Mouse (Mus musculus): ENCODE measurements at regions not wholly inside any gene's neighbourhood (a gene's known extent, or its start where the extent isn't known, plus 50 kb on each side); places are given as distances from the start of the nearest gene placed in this dataset.
A peak's percentile ranks its signal among the peaks of the same experiment; 100 is the strongest.

DNA sequence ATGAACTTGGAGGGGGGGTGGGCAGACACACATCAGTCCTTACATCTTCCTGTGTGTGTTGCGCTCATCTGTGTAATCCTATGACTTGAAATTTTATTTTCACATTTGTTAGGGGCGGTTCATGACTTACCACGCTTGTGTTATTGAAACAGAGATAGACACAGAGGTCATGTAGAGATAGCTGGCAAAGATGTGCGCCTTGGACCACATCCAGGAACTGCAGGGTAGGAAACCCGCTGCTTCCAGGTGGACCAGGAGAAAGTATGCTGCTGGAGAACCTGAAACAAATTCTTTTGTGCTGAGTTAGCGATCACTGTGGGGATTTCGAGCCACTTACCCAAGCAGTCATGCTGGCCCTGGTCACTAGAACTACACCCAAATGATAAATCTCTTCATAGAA is 89.1 kb downstream of the Kcnj2 start:
- H3K4me2 ChIP-seq (replicated peaks) = no peak overlapping the region
- no peak overlapping the region for H3K4me3 ChIP-seq
- H3K27me3 ChIP-seq = no peaks in the 10 kb centered on the region
- H3K9me3 ChIP-seq = no peaks in the 10 kb centered on the region
- ATAC-seq (ENCODE audit: low FRiP score, low read depth) = no peak
- no peak overlapping the region for H3K27ac ChIP-seq (replicated peaks)
- WGBS = 96% methylated on average over 7 of the region's 7 CpGs
- no peaks in the 10 kb centered on the region for H3K4me1 ChIP-seq
- H3K9ac ChIP-seq (replicated peaks) = no peak overlapping the region
- H3K36me3 ChIP-seq = no peaks in the 10 kb centered on the region

DNA sequence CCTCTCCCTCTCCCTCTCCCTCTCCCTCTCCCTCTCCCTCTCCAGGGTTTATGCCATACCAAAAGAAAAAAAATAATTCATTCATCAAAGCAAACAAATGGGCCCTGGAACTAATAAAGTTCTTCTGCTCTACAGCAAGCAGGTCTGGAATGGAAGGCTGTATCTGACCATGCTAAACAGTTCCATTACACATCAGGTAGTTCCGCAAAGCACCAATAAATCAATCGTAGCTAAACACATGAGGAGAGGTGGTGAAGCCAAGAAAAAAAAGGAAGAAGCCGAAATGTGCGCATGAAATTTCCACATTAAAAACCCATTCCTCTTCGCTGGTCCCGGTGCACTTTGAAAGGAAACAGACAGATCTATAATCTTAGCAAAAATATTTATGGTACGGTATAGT is 89.8 kb downstream of the Kcnj2 start:
- no peaks in the 10 kb centered on the region for H3K27me3 ChIP-seq
- H3K36me3 ChIP-seq = no peaks in the 10 kb centered on the region
- H3K9me3 ChIP-seq = no peaks in the 10 kb centered on the region
- H3K4me1 ChIP-seq = no peaks in the 10 kb centered on the region
- no peak overlapping the region for H3K4me3 ChIP-seq
- H3K4me2 ChIP-seq (replicated peaks) = no peak overlapping the region
- WGBS = 92% methylated on average over 7 of the region's 7 CpGs
- no peak for ATAC-seq (ENCODE audit: low FRiP score, low read depth)
- H3K9ac ChIP-seq (replicated peaks) = no peak overlapping the region
- H3K27ac ChIP-seq (replicated peaks) = no peak overlapping the region

DNA sequence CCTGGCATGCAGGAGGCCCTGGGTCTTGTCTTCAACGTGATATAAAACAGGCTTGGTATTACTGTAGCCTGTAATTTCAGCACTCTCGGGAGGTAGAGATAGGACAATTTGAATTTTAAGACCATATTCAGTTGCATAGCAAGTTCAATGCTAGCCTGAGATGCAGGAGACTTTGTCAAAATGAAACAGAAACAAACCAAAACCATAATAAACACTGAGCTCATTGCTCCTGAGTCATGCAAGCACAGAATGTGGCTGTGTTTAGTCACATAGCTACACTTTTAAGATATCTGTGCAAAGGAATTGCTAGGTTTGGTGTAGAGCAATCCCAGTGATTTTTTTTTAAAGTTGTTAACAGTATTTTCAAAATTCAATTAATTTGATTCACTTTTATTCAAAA is 93.3 kb downstream of the Kcnj2 start:
- Histone ChIP-seq H3K9ac (replicated peaks) (no peak overlapping the region), H3K4me1 (no peaks in the 10 kb centered on the region), H3K9me3 (no peaks in the 10 kb centered on the region), H3K4me3 (no peak overlapping the region), H3K27ac (replicated peaks) (no peak overlapping the region), H3K4me2 (replicated peaks) (no peak overlapping the region), H3K27me3 (no peaks in the 10 kb centered on the region), H3K36me3 (no peaks in the 10 kb centered on the region)
- WGBS = 85% methylated on average over 2 of the region's 2 CpGs
- no peak for ATAC-seq (ENCODE audit: low FRiP score, low read depth)

DNA sequence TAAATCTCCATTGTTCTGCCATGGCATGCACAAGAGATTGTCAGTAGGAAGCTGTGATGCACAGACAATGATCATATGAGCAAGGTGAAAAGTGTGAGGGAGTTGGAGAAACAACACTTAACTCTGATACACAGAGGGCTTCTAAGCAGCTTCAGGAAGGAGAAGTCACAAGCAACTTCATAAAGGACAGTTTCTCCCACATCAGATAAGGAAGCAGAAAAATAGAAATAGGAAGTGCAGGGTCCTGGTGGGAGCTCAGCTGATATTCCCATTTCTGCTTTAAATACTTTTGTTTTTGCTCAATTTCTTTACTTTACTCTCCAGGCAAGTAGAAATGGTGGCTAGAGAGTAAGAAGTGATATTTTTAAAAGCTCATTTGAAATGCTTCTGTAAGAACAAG is 98.9 kb downstream of the Kcnj2 start:
- no peak overlapping the region for H3K9ac ChIP-seq (replicated peaks)
- H3K27me3 ChIP-seq = no peaks in the 10 kb centered on the region
- no peaks in the 10 kb centered on the region for H3K36me3 ChIP-seq
- H3K9me3 ChIP-seq = no peaks in the 10 kb centered on the region
- no peak overlapping the region for H3K27ac ChIP-seq (replicated peaks)
- ATAC-seq (ENCODE audit: low FRiP score, low read depth) = no peak
- H3K4me1 ChIP-seq = no peaks in the 10 kb centered on the region
- H3K4me2 ChIP-seq (replicated peaks) = no peak overlapping the region
- H3K4me3 ChIP-seq = no peak overlapping the region

DNA sequence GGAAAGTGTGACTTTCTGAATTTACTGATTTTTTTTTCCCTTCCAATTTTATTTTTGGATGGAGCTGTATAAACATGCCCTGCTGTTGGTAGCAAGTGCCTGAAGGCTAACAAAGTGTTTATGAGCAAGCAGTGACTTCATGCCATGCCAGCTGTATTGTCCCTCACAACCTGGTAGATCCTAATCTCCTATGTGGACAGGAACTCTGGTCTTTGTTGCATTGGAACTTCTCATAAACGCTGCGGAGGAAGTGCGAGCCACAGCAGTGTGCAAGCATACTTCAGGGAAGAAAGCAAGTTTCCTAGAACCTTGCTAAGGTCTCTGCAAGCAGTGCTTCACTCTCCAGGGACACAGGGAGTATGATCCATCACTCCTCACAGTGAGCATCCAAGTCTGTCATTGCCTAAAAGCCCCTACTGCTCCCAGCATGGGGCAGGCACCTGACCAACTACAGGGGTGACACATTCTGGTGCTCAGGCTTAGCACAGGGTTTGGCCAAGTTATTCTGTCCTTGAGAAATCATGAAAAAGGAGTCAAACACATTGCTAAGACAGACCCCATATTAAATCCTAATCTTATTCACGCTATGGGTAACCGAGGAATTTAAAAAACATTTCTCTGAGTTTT is 104.3 kb downstream of the Kcnj2 start:
- Histone ChIP-seq H3K4me2 (replicated peaks) (no peak overlapping the region), H3K27ac (replicated peaks) (no peak overlapping the region), H3K9me3 (no peaks in the 10 kb centered on the region), H3K36me3 (no peaks in the 10 kb centered on the region), H3K9ac (replicated peaks) (no peak overlapping the region), H3K27me3 (no peaks in the 10 kb centered on the region), H3K4me1 (no peaks in the 10 kb centered on the region), H3K4me3 (no peak overlapping the region)
- ATAC-seq (ENCODE audit: low FRiP score, low read depth) = no peak
- WGBS = 89% methylated on average over 5 of the region's 5 CpGs

DNA sequence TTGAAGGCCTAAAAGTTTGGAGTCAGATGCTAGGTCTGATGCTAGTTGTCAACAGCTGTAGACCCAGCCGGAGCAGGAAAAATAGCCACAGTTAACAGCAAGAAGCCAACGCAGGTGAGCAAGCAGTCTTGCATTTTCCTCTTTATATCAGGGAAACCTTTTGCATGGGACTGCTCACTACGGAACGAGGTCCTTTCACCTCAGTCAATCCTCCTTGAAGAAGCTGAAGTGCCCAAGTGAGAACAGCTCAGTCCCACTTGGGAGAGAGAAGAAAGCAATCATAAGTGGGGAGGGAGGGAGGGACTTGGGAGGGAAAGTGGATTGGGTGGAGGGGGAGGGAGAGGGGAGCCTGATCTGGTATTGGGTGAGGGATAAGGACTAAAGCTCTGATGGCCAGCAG is 107.6 kb downstream of the Kcnj2 start:
- Histone ChIP-seq H3K27ac (replicated peaks) (no peak overlapping the region), H3K9me3 (no peaks in the 10 kb centered on the region), H3K27me3 (no peaks in the 10 kb centered on the region), H3K4me2 (replicated peaks) (no peak overlapping the region), H3K4me3 (no peak overlapping the region), H3K9ac (replicated peaks) (no peak overlapping the region), H3K36me3 (no peaks in the 10 kb centered on the region), H3K4me1 (no peaks in the 10 kb centered on the region)
- ATAC-seq (ENCODE audit: low FRiP score, low read depth) = no peak
- 91% methylated on average over 4 of the region's 4 CpGs for WGBS

DNA sequence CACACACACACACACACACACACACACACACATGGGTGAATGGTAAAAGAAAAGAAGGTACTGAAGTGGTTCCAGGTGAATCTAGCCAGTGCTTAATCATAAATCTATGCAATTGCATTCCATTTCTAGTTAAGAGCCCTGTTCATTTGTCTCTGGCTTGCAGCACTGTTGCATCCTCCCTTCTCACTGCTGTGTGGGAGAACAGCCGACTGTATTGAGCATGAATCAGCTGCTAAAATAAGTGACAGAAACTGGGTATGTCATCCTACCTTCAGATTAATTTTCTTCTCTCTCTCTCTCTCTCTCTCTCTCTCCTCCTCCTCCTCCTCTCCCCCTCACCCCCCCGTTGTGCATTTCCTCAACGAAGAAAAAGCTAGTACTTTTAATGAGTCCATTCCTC is 109.6 kb downstream of the Kcnj2 start:
- 79% methylated on average over 3 of the region's 3 CpGs for WGBS

DNA sequence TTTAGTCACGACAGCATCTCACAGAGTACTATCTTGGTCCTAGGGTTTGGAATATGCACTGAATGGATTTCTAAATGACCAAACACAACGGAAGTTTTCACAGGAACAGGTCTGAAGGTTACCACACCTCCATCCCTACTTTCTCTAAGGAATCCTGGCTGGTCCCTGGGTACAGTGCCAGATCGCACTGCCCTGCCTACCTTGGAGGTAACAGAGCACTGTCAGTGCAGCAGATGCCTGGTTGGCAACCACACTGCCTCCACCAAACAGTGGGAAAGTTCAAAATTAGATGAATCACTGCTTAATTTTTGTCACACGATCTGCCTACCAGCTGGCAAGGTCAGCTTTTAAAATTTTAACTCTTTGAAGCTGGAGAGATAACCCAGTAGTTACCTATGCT is 111.6 kb downstream of the Kcnj2 start:
- no peaks in the 10 kb centered on the region for H3K36me3 ChIP-seq
- no peaks in the 10 kb centered on the region for H3K27me3 ChIP-seq
- H3K27ac ChIP-seq (replicated peaks) = no peak overlapping the region
- H3K9ac ChIP-seq (replicated peaks) = no peak overlapping the region
- H3K9me3 ChIP-seq = no peaks in the 10 kb centered on the region
- ATAC-seq (ENCODE audit: low FRiP score, low read depth) = no peak
- H3K4me3 ChIP-seq = no peak overlapping the region
- WGBS = 83% methylated on average over 4 of the region's 4 CpGs
- H3K4me1 ChIP-seq = no peaks in the 10 kb centered on the region
- H3K4me2 ChIP-seq (replicated peaks) = no peak overlapping the region

More for the DNA sequence above, 109.6 kb downstream of the Kcnj2 start:
- Histone ChIP-seq H3K4me3 (no peak overlapping the region), H3K9ac (replicated peaks) (no peak overlapping the region), H3K27ac (replicated peaks) (no peak overlapping the region), H3K27me3 (no peaks in the 10 kb centered on the region), H3K4me1 (no peaks in the 10 kb centered on the region), H3K9me3 (no peaks in the 10 kb centered on the region), H3K36me3 (no peaks in the 10 kb centered on the region), H3K4me2 (replicated peaks) (no peak overlapping the region)
- no peak for ATAC-seq (ENCODE audit: low FRiP score, low read depth)

DNA sequence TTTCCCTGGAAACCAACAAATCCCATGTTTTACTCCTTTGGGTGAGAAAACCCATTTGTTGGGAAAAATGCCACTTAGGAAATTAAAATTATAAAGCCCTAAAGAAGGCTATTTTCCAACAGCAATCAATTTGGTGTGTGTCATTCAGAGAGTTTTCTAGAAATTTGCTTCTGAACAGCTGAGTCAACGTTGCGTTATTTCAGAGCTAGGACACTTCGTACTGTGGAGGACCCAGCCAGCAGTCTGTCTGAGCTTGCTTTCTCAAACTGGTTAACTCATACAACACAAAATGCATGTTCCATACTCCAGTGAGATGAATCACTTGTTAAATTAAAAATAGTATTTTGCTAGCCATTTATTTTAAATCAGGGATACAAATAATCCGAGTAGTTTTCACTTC is 131.5 kb downstream of the Kcnj2 start:
- H3K27me3 ChIP-seq = no peaks in the 10 kb centered on the region
- H3K27ac ChIP-seq (replicated peaks) = no peak overlapping the region
- no peaks in the 10 kb centered on the region for H3K4me1 ChIP-seq
- H3K9me3 ChIP-seq = no peaks in the 10 kb centered on the region
- ATAC-seq (ENCODE audit: low FRiP score, low read depth) = no peak
- 83% methylated on average over 4 of the region's 4 CpGs for WGBS
- H3K36me3 ChIP-seq = no peaks in the 10 kb centered on the region
- H3K4me2 ChIP-seq (replicated peaks) = no peak overlapping the region
- H3K9ac ChIP-seq (replicated peaks) = no peak overlapping the region
- H3K4me3 ChIP-seq = no peak overlapping the region

DNA sequence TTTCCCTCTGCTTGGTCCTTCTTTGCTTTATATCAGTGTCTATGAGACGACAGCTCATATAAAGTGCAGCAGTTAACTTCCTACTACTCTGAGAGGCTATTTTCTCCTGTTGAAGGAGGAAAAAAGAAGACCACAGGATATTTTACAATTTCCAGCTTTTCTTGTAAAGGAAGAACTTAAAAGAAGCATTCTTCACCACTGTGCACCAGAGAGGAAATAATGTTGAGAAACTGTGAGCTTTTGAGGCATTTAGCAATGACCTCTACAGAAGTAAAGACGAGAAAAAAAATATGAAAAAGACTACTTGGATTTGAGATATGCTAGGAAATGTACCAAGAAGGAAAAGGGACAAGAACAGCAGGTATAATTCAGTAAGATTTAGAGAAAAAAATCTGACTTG is 134.5 kb downstream of the Kcnj2 start:
- Histone ChIP-seq H3K9me3 (no peaks in the 10 kb centered on the region), H3K27ac (replicated peaks) (no peak overlapping the region), H3K4me2 (replicated peaks) (no peak overlapping the region), H3K36me3 (no peaks in the 10 kb centered on the region), H3K4me3 (no peak overlapping the region), H3K9ac (replicated peaks) (no peak overlapping the region), H3K4me1 (no peaks in the 10 kb centered on the region), H3K27me3 (no peaks in the 10 kb centered on the region)
- ATAC-seq (ENCODE audit: low FRiP score, low read depth) = no peak
- WGBS = 75% methylated on average over 2 of the region's 2 CpGs

DNA sequence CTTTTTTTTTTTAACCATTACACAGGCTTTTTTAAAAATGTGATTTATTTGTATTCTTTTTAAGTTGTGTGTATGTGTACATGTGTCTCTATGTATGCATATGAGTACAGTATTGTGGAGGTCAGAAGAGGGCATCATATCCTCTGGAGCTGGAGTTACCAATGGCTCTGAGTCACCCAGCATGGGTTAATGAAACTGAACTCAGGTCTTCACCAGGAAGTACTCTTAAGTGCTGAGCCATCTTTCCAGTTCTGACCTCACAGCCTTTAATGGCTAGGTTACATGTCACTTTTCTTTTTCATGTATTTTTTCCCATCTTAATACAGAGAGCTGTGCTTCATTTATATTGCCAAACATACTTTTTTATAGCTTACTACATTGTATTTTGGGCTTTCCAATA is 136.8 kb downstream of the Kcnj2 start:
- H3K9ac ChIP-seq (replicated peaks) = no peak overlapping the region
- no peak overlapping the region for H3K4me3 ChIP-seq
- H3K9me3 ChIP-seq = no peaks in the 10 kb centered on the region
- no peaks in the 10 kb centered on the region for H3K4me1 ChIP-seq
- H3K4me2 ChIP-seq (replicated peaks) = no peak overlapping the region
- no peak for ATAC-seq (ENCODE audit: low FRiP score, low read depth)
- no peaks in the 10 kb centered on the region for H3K36me3 ChIP-seq
- no peak overlapping the region for H3K27ac ChIP-seq (replicated peaks)
- H3K27me3 ChIP-seq = no peaks in the 10 kb centered on the region

DNA sequence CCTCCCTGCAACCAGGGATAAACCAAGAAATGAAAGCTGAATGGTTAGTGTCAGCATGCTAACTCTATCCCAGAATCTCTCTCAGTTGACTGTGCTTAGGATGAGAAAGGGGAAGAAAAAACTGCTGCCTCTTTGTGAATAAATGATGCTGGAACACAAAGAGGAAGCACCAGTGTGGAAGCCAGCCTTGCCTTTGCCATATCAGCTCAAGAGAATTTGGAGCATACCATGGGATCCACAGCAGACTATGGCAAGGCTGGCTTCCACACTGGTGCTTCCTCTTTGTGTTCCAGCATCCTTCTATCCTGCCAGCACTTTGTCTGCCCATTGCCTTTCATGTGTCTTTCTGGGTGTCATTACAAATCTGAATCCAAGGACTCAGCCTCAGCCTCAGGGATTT is 144.6 kb downstream of the Kcnj2 start:
- Histone ChIP-seq H3K4me1 (peaks cover 18% of the 10 kb centered on the region), H3K9ac (replicated peaks) (no peak overlapping the region), H3K27ac (replicated peaks) (no peak overlapping the region), H3K4me3 (no peak overlapping the region), H3K36me3 (no peaks in the 10 kb centered on the region), H3K9me3 (no peaks in the 10 kb centered on the region), H3K27me3 (no peaks in the 10 kb centered on the region), H3K4me2 (replicated peaks) (no peak overlapping the region)
- no peak for ATAC-seq (ENCODE audit: low FRiP score, low read depth)

DNA sequence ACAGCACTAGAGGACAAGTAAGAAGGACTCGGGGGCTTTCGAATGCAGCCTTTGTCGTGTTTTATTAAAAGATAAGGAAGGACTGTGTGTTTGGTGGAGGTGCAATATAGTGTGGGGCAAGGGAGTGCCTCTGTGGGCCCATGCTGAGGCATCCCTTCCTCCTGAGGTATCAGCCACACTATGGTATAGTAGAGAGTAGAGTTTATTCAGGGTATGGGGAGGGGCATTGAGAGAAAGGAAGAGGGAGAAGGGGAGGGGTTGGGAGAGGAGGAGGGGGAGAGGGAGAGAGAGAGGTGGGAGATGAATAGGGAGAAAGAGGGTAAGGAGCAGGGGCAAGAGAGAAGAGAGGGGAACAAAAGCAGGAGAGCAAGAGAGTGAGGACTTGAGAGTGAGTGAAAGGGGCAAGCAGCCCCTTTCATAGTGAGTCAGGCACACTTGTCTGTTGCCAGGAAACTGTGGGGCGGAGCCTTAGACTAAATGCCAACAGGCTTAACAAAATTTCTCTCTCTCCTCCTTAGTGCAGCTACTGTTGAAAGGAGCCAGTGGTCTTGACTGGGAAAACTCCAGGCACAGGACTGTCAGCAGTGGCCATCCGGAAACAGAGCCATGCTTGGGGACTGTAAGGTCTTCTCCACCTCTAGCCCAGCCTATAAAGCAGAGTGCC is 146.2 kb downstream of the Kcnj2 start:
- Histone ChIP-seq H3K27ac (replicated peaks) (peak overlapping the region; percentile 65), H3K27me3 (no peaks in the 10 kb centered on the region), H3K9me3 (no peaks in the 10 kb centered on the region), H3K36me3 (no peaks in the 10 kb centered on the region), H3K9ac (replicated peaks) (no peak overlapping the region), H3K4me2 (replicated peaks) (no peak overlapping the region; the same call in 1 of the 2 replicates), H3K4me1 (peaks cover 18% of the 10 kb centered on the region), H3K4me3 (no peak overlapping the region)
- ATAC-seq (ENCODE audit: low FRiP score, low read depth) = peak; percentile 95
- 46% methylated on average over 5 of the region's 5 CpGs for WGBS
